Mouse (Mus musculus) megakaryocyte-erythroid progenitor cell, adult 5-6 weeks (primary cell): ENCODE data around the gene 1810043G02Rik. TPM values are rescaled to one million over a fixed set of nuclear protein-coding genes. Genes with fewer than 3 reads are reported as not detected.
"Not testable (repeated sequence)": the region's sequence is repeated elsewhere in the genome, so short reads cannot be mapped to it uniquely, and the experiment has no call there.

Experiments
- ATAC-seq: replicated peaks from 2 replicates; pipeline ENCODE4 v1.8.0; 2016; ENCODE audit warnings: mild to moderate bottlenecking, inconsistent platforms; ENCODE audit not compliant: severe bottlenecking, poor library complexity, low FRiP score, low TSS enrichment
- total RNA-seq, 2 experiments: library from RNA; stranded (forward) in 1 of 2; stranded (reverse) in 1 of 2; fragments of 200-1000, 215-1000 nt in 1 of 2; fragments of >200 nt in 1 of 2; fragmentation: Nextera tagmentation in 1 of 2; gene quantifications; 2 replicates each; pipeline ENCODE4 v1.2.3; 2014 to 2017

The 1810043G02Rik gene
- total RNA-seq, 2 experiments from 2014 or later, result 5.2 to 18.0 TPM

GRCm38 (mm10) chr10:78002316-78002715 lies 24.0 kb downstream of the 1810043G02Rik start:
- no peak for ATAC-seq

- ATAC-seq, result no peak
Observed at GRCm38 (mm10) chr10:78004479-78005100, 26.3 kb downstream of the 1810043G02Rik start.

- no peak for ATAC-seq
Observed at GRCm38 (mm10) chr10:78005791-78006438, 27.6 kb downstream of the 1810043G02Rik start.

GRCm38 (mm10) chr10:78007203-78007602 lies 28.9 kb downstream of the 1810043G02Rik start:
- no peak for ATAC-seq

GRCm38 (mm10) chr10:78008169-78008568 lies 29.8 kb downstream of the 1810043G02Rik start:
- ATAC-seq, result peak; percentile 46

- peak; percentile 92 for ATAC-seq
Observed at GRCm38 (mm10) chr10:78009184-78009944, 31.0 kb downstream of the 1810043G02Rik start.

GRCm38 (mm10) chr10:78009945-78010293 lies 31.6 kb downstream of the 1810043G02Rik start, which contains the start of gene Pfkl:
TSS of gene Pfkl (minus strand) at chr10:78010083.
- ATAC-seq, result peak; percentile 1; the same call in 1 of the 2 replicates

GRCm38 (mm10) chr10:78010335-78010734 lies 32.0 kb downstream of the 1810043G02Rik start:
- no peak for ATAC-seq

- ATAC-seq, result not testable (repeated sequence)
Observed at GRCm38 (mm10) chr10:78011116-78011515, 32.8 kb downstream of the 1810043G02Rik start.

- no peak for ATAC-seq
Observed at GRCm38 (mm10) chr10:78012661-78013495, 34.6 kb downstream of the 1810043G02Rik start.

GRCm38 (mm10) chr10:78015489-78015888 lies 37.2 kb downstream of the 1810043G02Rik start:
- no peak for ATAC-seq

- no peak for ATAC-seq
Observed at GRCm38 (mm10) chr10:78016366-78016765, 38.0 kb downstream of the 1810043G02Rik start.

GRCm38 (mm10) chr10:78018797-78019203 lies 40.5 kb downstream of the 1810043G02Rik start:
- ATAC-seq, result peak; percentile 98

GRCm38 (mm10) chr10:78019291-78019690 lies 41.0 kb downstream of the 1810043G02Rik start:
- ATAC-seq, result no peak

GRCm38 (mm10) chr10:78019984-78020383 lies 41.7 kb downstream of the 1810043G02Rik start:
- not testable (repeated sequence) for ATAC-seq

GRCm38 (mm10) chr10:78025453-78025852 lies 47.1 kb downstream of the 1810043G02Rik start:
- ATAC-seq, result not testable (repeated sequence)

GRCm38 (mm10) chr10:78028129-78028528 lies 49.8 kb downstream of the 1810043G02Rik start:
- ATAC-seq, result peak; percentile 77

- ATAC-seq, result no peak
Observed at GRCm38 (mm10) chr10:78029080-78029479, 50.8 kb downstream of the 1810043G02Rik start.

GRCm38 (mm10) chr10:78031987-78032386 lies 53.7 kb downstream of the 1810043G02Rik start:
- no peak for ATAC-seq
